Comparison of ENCODE assay signal across 8 mouse cellular contexts in the genomic region with DNA sequence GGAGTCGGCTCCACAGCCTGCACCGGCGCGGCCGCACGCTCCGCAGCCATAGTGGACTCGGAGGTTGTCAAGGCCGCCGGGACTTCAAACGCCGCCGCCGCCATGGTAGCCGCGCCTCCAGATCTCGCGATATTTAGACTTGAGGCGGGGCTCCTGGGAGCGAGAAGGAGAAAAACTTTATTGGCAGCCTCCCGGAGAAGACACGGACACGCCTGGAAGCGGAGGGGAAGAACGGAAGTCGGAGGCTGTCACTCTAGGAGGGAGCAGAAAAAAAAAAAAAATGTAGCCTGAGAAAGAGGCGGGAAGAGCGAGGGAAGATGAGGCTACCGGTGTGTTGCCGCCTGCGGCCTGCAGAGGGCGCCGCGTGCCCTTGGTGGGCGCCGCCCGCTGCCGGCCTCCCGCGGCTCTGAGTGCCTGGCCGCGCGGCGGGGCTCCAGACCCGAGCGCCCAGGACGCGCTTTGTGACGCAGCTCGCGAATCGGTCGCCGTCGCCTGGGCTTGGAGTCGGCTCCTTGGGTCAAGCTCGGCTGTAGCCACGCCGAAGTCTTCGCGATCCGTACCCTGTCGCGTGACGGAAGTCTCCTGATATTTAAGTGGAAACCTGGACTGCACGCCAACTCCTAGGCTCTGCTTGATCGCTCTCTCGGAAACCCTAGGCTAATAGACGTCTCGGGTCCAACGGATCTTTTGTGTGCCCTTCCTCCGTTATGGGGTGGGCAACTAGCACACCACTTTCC. TPM values are rescaled to one million over a fixed set of nuclear protein-coding genes. Genes with fewer than 3 reads are reported as not detected.
DNase-seq lines count a peak whose midpoint lies in the region; ATAC-seq and TF ChIP-seq lines count a peak whose summit lies in the region.

A gene (minus strand): TSS at position 251 of the 737 bp plus-strand sequence.

- H3K4me2 ChIP-seq in forebrain, embryonic 16.5 days (ENCODE audit: low read length) = peak within 1 kb of the TSS; percentile 72
- H3K4me2 ChIP-seq in lung, embryonic 14.5 days = peak within 1 kb of the TSS; percentile 76

- ATAC-seq in G1E (ENCODE audit: extremely low read depth, insufficient number of reproducible peaks, low FRiP score, poor library complexity, severe bottlenecking) = peak; percentile 95
- peak; percentile 97 for ATAC-seq in forebrain, embryonic 16.5 days
- peak; percentile 97 for ATAC-seq in lung, embryonic 14.5 days (ENCODE audit: insufficient read depth)

- peak within 1 kb of the TSS; percentile 90 for H3K9ac ChIP-seq in forebrain, embryonic 16.5 days (replicated peaks; ENCODE audit: low read depth, low read length)
- peak within 1 kb of the TSS; percentile 88 for H3K9ac ChIP-seq in lung, embryonic 14.5 days

- H3K27me3 ChIP-seq in G1E (ENCODE audit: insufficient read depth, low read length) = no peaks in the 10 kb centered on the region
- H3K27me3 ChIP-seq in forebrain, embryonic 16.5 days (replicated peaks; ENCODE audit: control insufficient read depth, insufficient read depth, low read length) = no peaks in the 10 kb centered on the region
- H3K27me3 ChIP-seq in lung, embryonic 14.5 days (ENCODE audit: insufficient read depth, low read length) = no peaks in the 10 kb centered on the region
- no peaks in the 10 kb centered on the region for H3K27me3 ChIP-seq in thymus, adult 2 months (ENCODE audit: control insufficient read depth, insufficient read depth, low read length)

- TF ChIP-seq POLR2A in olfactory bulb, adult 2 months (IDR thresholded peaks at IDR 0.05; ENCODE audit: insufficient read depth, low read depth, low read length) = peak; percentile 52
- peak; percentile 68 for TF ChIP-seq POLR2A in thymus, adult 2 months (IDR thresholded peaks at IDR 0.05; ENCODE audit: control insufficient read depth, extremely low read depth, insufficient read depth, low read length, poor library complexity)

- H3K36me3 ChIP-seq in G1E (replicated peaks) = peaks cover 26% of the 10 kb centered on the region
- H3K36me3 ChIP-seq in forebrain, embryonic 16.5 days (ENCODE audit: control insufficient read depth, insufficient read depth) = peaks cover 5% of the 10 kb centered on the region
- peaks cover 17% of the 10 kb centered on the region for H3K36me3 ChIP-seq in lung, embryonic 14.5 days (ENCODE audit: insufficient read depth)
- H3K36me3 ChIP-seq in thymus, adult 2 months (ENCODE audit: control insufficient read depth, insufficient read depth, low read length) = peaks cover 10% of the 10 kb centered on the region; the same call in 1 of the 2 replicates

- H3K27ac ChIP-seq in forebrain, embryonic 16.5 days (ENCODE audit: low read length) = peak within 1 kb of the TSS; percentile 88
- H3K27ac ChIP-seq in layer of hippocampus, adult 2 months = peak within 1 kb of the TSS; percentile 96
- peak within 1 kb of the TSS; percentile 75 for H3K27ac ChIP-seq in lung, embryonic 14.5 days (ENCODE audit: low read depth)
- H3K27ac ChIP-seq in olfactory bulb, adult 2 months (ENCODE audit: insufficient read depth, low read depth, low read length) = peak within 1 kb of the TSS; percentile 95
- peak within 1 kb of the TSS; percentile 32 for H3K27ac ChIP-seq in thymus, adult 2 months (ENCODE audit: control insufficient read depth, insufficient read depth, low read length)

- peak; percentile 88 for DNase-seq in G1E (ENCODE audit: low spot score)
- DNase-seq in cerebellum, adult 18-20 months = peak; percentile 94
- peak; percentile 92 to 93 for DNase-seq in heart, postnatal 36 days
- DNase-seq in layer of hippocampus, adult 2 months (ENCODE audit: low spot score in 2 of 2) = peak; percentile 87 to 97
- peak; percentile 100 for DNase-seq in lung, embryonic 14.5 days
- peak; percentile 94 for DNase-seq in thymus, adult 2 months

- peak; percentile 78 for TF ChIP-seq CTCF in G1E (IDR thresholded peaks at IDR 0.05; ENCODE audit: low read depth, low read length)
- peak; percentile 95 for TF ChIP-seq CTCF in layer of hippocampus, adult 2 months (conservative IDR thresholded peaks at IDR 0.05)
- peak; percentile 71 for TF ChIP-seq CTCF in lung, embryonic 14.5 days (IDR thresholded peaks at IDR 0.05; ENCODE audit: low read depth)
- peak; percentile 99 for TF ChIP-seq CTCF in olfactory bulb, adult 2 months (IDR thresholded peaks at IDR 0.05; ENCODE audit: insufficient read depth, low read depth, low read length)
- peak; percentile 99 for TF ChIP-seq CTCF in thymus, adult 2 months (IDR thresholded peaks at IDR 0.05; ENCODE audit: borderline replicate concordance, control insufficient read depth, extremely low read depth, insufficient read depth, low read length, poor library complexity)

- intact Hi-C loops in heart, postnatal 36 days (cut with DNase I) = loop anchor here (1.0 to 2.0 kb wide), 5 partner anchors 15 to 271 kb away; a partner anchor contains a TSS

- H3K4me3 ChIP-seq in G1E (ENCODE audit: low read depth, low read length) = peak within 1 kb of the TSS; percentile 98
- peak within 1 kb of the TSS; percentile 83 for H3K4me3 ChIP-seq in forebrain, embryonic 16.5 days (replicated peaks; ENCODE audit: low read length)
- H3K4me3 ChIP-seq in layer of hippocampus, adult 2 months = peak within 1 kb of the TSS; percentile 78
- H3K4me3 ChIP-seq in lung, embryonic 14.5 days (ENCODE audit: low read depth, low read length) = peak within 1 kb of the TSS; percentile 98
- peak within 1 kb of the TSS; percentile 60 for H3K4me3 ChIP-seq in olfactory bulb, adult 2 months (ENCODE audit: insufficient read depth, low read depth, low read length)
- H3K4me3 ChIP-seq in thymus, adult 2 months (ENCODE audit: control insufficient read depth, insufficient read depth, low read length) = peak within 1 kb of the TSS; percentile 94

- no peaks in the 10 kb centered on the region for H3K9me3 ChIP-seq in G1E (replicated peaks)
- H3K9me3 ChIP-seq in forebrain, embryonic 16.5 days (ENCODE audit: control insufficient read depth, low read length) = no peaks in the 10 kb centered on the region
- no peaks in the 10 kb centered on the region for H3K9me3 ChIP-seq in lung, embryonic 14.5 days (ENCODE audit: low read depth, low read length)

- H3K4me1 ChIP-seq in G1E (ENCODE audit: insufficient read depth, low read depth, low read length) = peaks cover 18% of the 10 kb centered on the region
- peaks cover 13% of the 10 kb centered on the region for H3K4me1 ChIP-seq in forebrain, embryonic 16.5 days (replicated peaks; ENCODE audit: control insufficient read depth, insufficient read depth, low read length)
- H3K4me1 ChIP-seq in lung, embryonic 14.5 days (ENCODE audit: insufficient read depth) = no peaks in the 10 kb centered on the region
- no peaks in the 10 kb centered on the region for H3K4me1 ChIP-seq in olfactory bulb, adult 2 months (ENCODE audit: control insufficient read depth, insufficient read depth, low read length)
- no peaks in the 10 kb centered on the region for H3K4me1 ChIP-seq in thymus, adult 2 months (replicated peaks; ENCODE audit: control insufficient read depth, insufficient read depth, low read length)

- under 1% methylated on average over 72 of the region's 72 CpGs for WGBS in forebrain, embryonic 16.5 days
- WGBS in lung, embryonic 14.5 days = under 1% methylated on average over 72 of the region's 72 CpGs
- under 1% methylated on average over 72 of the region's 72 CpGs for WGBS in olfactory bulb, adult 2 months
- WGBS in thymus, adult 2 months = under 1% methylated on average over 72 of the region's 72 CpGs

RNA-seq across cellular contexts. Expression of the gene that starts here (rescaled TPM):
- 32.2 and 34.1 TPM in 2 replicates for total RNA-seq in G1E (2014; fragmentation: Nextera tagmentation)
- 70.5 and 75.5 TPM in 2 replicates for total RNA-seq in G1E (2017)
- polyA plus RNA-seq in G1E (2012) = 13.9 and 16.1 TPM in 2 replicates
- polyA plus RNA-seq in forebrain, embryonic 16.5 days (2015; fragmentation: Nextera tagmentation; extraction: Ambion mirVana) = 31.6 and 35.3 TPM in 2 replicates
- total RNA-seq in heart, postnatal 36 days (2021) = 10 to 100 TPM; 10.6 to 11.8 TPM
- total RNA-seq in layer of hippocampus, adult 2 months (2021) = 10 to 100 TPM; 12.5 to 12.9 TPM
- polyA plus RNA-seq in lung, embryonic 14.5 days (2014; fragmentation: Nextera tagmentation; extraction: Ambion mirVana) = 45.0 and 48.2 TPM in 2 replicates
- not detected in 2 replicates for polyA plus RNA-seq in olfactory bulb, adult 2 months (2012; ENCODE audit: insufficient read depth, insufficient read length, low replicate concordance, missing spikeins)
- 33.5 and 50.2 TPM in 2 replicates for polyA plus RNA-seq in thymus, adult 2 months (2012; rRNA removed)

Comparison
In these comparisons a context has a peak if more than half of its experiments do, and no peak if none do; other contexts are left out.
1. Peak in every context shown above with its lines: DNase-seq, ATAC-seq, H3K4me3 ChIP-seq and H3K27ac ChIP-seq.
2. H3K27ac ChIP-seq: peak in every context shown above with its lines; median percentile 96 in layer of hippocampus, adult 2 months; 95 in olfactory bulb, adult 2 months; 88 in forebrain, embryonic 16.5 days; 75 in lung, embryonic 14.5 days; 32 in thymus, adult 2 months.